Mouse (Mus musculus) cerebellum, adult 9-11 months (tissue): ENCODE measurements around the gene Zfc3h1.

Experiments used
- DNase-seq: peaks from one replicate; pipeline ENCODE4 v3.0.0; 2022

Gene Zfc3h1

GRCm38 (mm10) chr10:115478441-115479141 is 93.8 kb downstream of the Zfc3h1 start:
- no peak for DNase-seq
